Mouse (Mus musculus) cerebellum, postnatal 36 days (tissue): ENCODE measurements around the gene Anapc2.

Source experiments
- DNase-seq, 2 experiments: peaks; one replicate each; pipeline ENCODE4 v3.0.0; 2021 to 2022; ENCODE audit warnings: mixed read lengths in 2 of 2

Gene Anapc2

GRCm38 (mm10) chr2:25271827-25272511 lies at the start of gene Anapc2, which contains the start of gene Ssna1:
Anapc2 (plus strand) TSS chr2:25272478.
Ssna1 (minus strand) TSS chr2:25272438.
- DNase-seq: peak; percentile 97 to 98

- DNase-seq: peak in 1 of 2 experiments; percentile 72
Measured at GRCm38 (mm10) chr2:25223681-25224491, 48.4 kb upstream of the Anapc2 start.

DNA sequence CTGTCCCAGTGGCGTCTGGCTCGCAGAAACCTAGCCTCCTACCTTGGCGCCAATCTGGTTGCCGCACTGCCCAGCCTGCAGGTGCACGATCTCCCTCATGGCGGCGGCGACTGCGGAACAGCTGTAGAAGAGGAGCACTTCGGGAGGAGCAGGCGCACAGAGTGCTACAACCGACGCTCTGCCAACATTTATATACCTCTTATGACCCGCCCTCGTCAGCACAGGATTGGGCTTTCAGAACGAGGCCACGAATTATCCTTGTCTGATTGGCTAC lies 47.8 kb upstream of the Anapc2 start, which contains the start of gene Tubb4b:
Tubb4b (minus strand) TSS at position 211 of the 274 bp plus-strand sequence.
- no peak for DNase-seq

GRCm38 (mm10) chr2:25224766-25225752 lies 47.2 kb upstream of the Anapc2 start:
- DNase-seq: peak; percentile 97

DNA sequence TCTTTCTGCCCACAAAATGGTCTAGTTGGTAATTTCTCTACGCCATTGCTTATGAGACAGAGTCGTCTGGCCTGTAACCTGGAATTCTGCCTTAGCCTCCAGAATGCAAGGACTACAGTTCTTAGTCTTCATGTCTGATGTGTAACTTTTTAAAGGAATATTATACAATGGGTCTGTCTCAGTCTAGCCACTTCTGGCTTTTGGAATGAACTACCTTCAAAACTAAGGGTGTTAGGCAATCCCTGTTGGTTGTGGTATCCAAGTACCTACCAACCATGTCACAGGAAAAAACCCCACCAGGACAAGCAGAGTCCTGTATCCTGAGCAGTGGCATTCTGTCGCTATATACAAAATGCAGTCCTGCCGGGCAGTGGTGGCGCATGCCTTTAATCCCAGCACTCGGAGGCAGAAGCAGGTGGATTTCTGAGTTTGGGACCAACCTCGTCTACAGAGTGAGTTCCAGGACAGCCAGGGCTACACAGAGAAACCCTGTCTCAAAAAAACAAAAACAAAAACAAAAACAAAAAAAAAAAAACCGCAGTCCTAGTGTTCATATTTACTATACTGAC lies 46.4 kb upstream of the Anapc2 start:
- no peak for DNase-seq

DNA sequence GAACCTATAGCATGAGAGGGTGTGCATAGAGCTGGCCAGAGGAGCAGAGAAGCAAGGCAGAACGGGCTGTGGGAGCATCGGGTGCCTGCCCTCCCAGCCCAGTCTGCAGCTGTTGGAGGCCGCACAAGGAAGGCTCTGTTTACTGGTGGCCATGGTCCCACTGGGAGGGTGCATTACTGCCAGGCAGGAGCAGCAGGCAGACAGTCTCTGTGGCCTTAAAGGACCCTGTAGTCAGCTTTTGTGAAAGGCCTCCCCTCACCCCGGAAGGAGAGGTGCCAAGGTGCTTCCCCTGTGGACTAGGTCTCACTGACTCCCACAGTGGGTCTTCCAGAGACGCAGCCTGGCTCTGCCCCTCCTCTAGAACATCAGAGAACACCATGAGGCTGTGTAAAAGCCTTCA lies 45.4 kb upstream of the Anapc2 start:
- DNase-seq: peak in 1 of 2 experiments; percentile 30

DNA sequence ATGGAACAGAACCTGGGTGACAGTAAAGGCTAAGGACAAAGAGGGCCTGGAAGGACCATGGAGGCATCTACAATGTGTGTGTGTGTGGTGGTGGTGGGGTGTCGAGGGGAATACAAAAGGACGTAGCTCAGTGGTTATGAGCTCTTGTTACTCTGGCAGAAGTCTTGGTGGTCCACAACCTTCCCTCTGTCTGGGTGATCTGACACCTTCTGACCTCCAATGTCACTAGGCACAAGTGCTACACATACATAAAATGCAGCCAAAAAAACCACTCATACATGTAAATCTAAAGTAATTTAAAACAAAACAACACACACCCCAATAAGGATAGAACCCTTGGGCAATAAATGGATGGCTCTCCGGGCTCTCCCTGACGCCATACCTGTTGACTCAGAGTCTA lies 44.9 kb upstream of the Anapc2 start:
- no peak for DNase-seq

GRCm38 (mm10) chr2:25228431-25228889 lies 43.8 kb upstream of the Anapc2 start:
- peak; percentile 81 to 86 for DNase-seq

DNA sequence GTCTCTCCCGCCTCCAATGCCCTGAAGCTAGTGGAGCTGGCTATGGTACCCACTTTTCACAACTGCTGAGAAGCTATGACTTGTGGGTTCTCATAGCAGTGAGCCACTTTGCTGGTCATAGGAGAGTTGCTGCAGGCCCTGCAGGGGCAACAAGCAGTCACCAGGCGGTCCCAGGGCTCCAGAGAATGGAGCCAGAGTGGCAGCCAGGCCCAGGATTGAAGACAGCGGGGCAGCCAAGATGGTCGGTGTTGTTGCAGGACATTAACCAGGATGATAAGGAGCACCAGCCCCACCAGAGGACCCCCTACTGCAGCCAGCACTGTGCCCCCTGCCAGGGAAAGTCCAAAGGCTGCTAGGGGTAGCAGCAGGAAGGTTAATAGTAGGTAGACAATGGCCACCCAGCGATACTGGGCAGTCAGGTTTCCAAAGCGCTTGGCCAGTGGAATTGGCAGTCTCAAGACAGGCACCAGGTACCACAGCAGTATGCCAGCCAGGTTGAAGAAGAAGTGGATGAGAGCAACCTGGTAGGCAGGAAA lies 43.2 kb upstream of the Anapc2 start:
- DNase-seq: no peak

- no peak for DNase-seq
Measured at GRCm38 (mm10) chr2:25229582-25229981, 42.7 kb upstream of the Anapc2 start.

DNA sequence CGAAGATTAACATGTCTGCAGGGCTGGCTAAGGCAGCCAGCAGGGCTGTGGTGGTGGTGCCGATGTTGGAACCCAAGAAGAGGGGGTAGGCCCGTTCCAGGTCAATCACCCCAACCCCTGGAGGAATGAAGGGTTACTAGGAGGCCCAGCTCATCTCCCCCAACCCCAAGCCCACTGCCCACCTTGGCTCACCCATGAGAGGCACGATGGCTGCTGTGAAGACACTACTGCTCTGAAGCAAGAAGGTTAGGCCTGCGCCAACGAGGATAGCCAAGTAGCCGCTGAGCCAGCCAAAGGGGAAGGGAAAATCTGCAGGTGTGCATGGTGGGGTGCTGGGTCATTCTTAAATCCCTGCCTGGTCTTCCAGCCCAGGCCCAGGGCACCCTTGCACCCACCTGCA lies 41.7 kb upstream of the Anapc2 start:
- DNase-seq: no peak

GRCm38 (mm10) chr2:25231038-25231437 lies 41.2 kb upstream of the Anapc2 start:
- DNase-seq: no peak

DNA sequence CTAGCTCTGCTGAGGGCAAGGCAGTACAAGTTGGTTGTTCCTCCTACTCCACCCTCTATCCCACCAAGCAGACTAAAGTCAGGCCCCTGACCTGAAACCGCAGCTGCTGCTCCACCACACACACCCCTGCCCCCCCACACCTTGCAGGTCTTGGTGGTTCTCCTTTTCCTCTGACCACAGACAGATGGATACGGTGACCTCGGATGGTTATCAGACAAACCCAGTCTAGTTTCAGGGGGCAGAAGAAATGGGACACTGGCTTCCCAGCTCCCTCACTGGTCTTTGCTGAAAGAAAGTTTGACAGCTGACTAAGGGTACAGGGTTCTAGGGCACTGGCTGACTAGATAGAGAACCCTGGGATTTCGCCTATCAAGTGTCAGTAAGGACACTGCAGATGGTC lies 38.9 kb upstream of the Anapc2 start:
- DNase-seq: no peak

GRCm38 (mm10) chr2:25234050-25234449 lies 38.2 kb upstream of the Anapc2 start, which contains the start of gene Slc34a3:
Slc34a3 (minus strand) TSS chr2:25234364.
- no peak for DNase-seq

- DNase-seq: no peak
Measured at GRCm38 (mm10) chr2:25234551-25235220, 37.6 kb upstream of the Anapc2 start.

- no peak for DNase-seq
Measured at GRCm38 (mm10) chr2:25236614-25237013, 35.7 kb upstream of the Anapc2 start, which contains the start of gene Rnf224. Rnf224 (minus strand) TSS chr2:25236787.

DNA sequence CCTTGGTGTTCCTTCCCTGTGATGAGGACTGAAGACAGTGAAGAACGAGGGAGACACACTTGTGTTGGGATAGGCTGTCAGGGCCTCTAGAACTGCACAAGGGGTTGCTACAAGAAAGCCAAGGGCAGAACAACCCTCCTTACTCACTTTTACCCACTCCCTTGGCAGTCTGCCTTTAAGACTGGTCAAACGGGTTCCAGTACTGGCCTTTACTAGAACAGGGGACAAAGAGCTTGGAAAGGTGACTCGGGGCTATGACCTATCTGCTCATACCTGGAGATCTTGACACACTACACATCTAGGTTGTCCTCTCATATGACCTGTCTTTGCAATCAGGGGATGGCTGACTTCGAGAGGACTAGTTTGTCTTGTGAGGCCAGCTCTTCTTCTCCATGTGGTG lies 34.8 kb upstream of the Anapc2 start:
- DNase-seq: no peak

DNA sequence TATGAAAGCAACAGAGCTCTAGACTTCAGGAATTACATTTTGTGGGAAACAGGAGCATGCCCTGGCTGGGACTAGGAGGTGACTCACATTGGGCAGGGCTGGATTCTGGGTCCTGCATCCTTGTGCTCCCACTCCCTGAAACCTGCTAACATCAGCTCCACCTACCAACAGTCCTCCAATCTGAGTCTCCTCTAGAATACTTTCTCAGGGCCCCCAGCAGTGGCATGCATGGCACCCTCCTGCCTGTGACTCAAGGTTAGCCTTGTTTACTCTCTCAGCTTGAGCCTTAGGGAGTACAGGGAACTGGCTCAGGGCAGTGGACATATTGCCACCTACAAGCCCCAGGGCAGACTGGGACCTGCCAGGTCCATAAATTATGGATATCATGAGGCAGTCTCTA lies 34.2 kb upstream of the Anapc2 start:
- DNase-seq: no peak

GRCm38 (mm10) chr2:25239766-25240165 lies 32.5 kb upstream of the Anapc2 start:
- no peak for DNase-seq

DNA sequence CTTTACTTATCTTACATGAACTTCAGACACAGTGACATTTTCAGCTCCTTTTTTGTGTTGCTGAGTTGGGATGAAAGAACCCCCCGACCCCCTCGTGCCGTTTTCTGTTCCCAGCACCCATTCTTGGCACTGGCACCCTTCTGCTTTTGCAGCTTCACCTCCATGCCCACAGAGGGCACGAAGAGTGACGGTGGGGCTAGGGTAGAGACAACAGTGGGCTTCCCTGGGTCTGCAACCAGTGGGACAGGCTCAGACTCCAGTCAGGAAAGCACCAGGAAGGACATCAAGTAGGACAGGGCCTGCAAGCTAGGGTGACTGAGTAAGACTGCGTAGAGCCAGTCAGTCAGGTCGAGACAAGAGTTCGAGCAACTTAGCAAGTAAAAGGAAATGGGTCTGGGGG lies 32.0 kb upstream of the Anapc2 start:
- DNase-seq: peak in 1 of 2 experiments; percentile 19

DNA sequence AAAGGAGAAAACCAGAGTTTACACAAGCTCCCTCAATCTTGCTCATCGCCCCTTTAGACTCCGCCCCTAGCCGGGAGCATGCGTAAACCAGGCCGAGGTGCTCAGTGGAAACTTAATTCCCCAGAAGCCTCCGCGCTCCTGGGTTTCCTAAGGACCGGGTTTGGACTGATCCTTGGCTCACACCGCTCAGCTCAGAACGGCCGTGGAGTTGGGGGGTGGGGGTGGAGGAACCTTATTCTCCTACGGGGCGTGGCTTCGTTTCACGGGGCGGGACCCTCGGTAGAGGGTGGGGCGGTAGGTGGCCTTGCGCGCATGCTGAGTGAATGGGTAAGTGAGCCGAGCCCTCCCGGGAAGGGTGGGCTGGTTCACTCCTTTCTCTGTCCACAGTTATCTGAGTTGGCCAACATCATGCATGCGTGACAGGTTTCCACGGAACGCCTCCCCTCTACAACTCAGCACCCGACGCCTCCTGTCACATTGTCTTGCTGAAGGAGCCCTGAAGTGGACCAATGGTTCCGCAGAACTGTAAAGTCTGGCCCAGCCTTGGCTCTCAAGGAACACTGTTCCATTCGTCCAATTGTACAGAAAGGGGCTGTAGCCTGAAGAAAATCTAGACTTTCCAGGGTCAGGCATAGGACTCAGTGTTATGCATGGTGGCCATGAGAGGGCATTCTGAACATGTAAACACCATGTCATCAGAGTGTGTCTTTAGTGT lies 31.4 kb upstream of the Anapc2 start:
- DNase-seq: peak; percentile 72 to 74
